Mouse (Mus musculus) MEL (cell line): ENCODE measurements around the gene Heatr5a. TPM values are rescaled to one million over a fixed set of nuclear protein-coding genes. Genes with fewer than 3 reads are reported as not detected.

Source experiments
- DNase-seq: peaks from one replicate; pipeline ENCODE4 v3.0.0; 2011; ENCODE audit warnings: low read depth, low spot score
- H3K27ac ChIP-seq: 2 replicates; pipeline ENCODE4 v1.5.1; 2012; ENCODE audit warnings: low read depth, mild to moderate bottlenecking, control low read depth, low read length, moderate library complexity; ENCODE audit not compliant: control insufficient read depth
- H3K27me3 ChIP-seq, 2 experiments: fragments of 150-350 bp in 1 of 2; sonication (generic) in 1 of 2; 2 replicates each; pipeline ENCODE4 v1.6.1; 2012; ENCODE audit warnings: low read length in 2 of 2, mild to moderate bottlenecking in 2 of 2, improper control_type of control experiment in 1 of 2, moderate library complexity in 1 of 2; ENCODE audit not compliant: insufficient read depth in 2 of 2, control insufficient read depth in 1 of 2
- H3K36me3 ChIP-seq, 2 experiments: 2 replicates each; pipeline ENCODE4 v1.6.1; 2012 to 2014; ENCODE audit warnings: low read length in 2 of 2, improper control_type of control experiment in 1 of 2, inconsistent platforms in 1 of 2, mild to moderate bottlenecking in 1 of 2; ENCODE audit not compliant: insufficient read depth in 2 of 2, control insufficient read depth in 1 of 2
- H3K4me1 ChIP-seq, 2 experiments: fragments of 150-350 bp in 1 of 2; sonication (generic) in 1 of 2; 2 replicates each; pipeline ENCODE4 v1.6.1; 2012; ENCODE audit warnings: low read length in 2 of 2, improper control_type of control experiment in 1 of 2, mild to moderate bottlenecking in 1 of 2; ENCODE audit not compliant: insufficient read depth in 2 of 2, control insufficient read depth in 1 of 2
- H3K4me3 ChIP-seq, 2 experiments: fragments of 150-350 bp in 1 of 2; sonication (generic) in 1 of 2; 2 replicates each; pipeline ENCODE4 v1.5.1; 2012; ENCODE audit warnings: low read depth in 2 of 2, low read length in 2 of 2, mild to moderate bottlenecking in 2 of 2, moderate library complexity in 2 of 2, control low read depth in 1 of 2, improper control_type of control experiment in 1 of 2; ENCODE audit not compliant: control insufficient read depth in 1 of 2, insufficient read depth in 1 of 2
- H3K79me2 ChIP-seq: 2 replicates; pipeline ENCODE4 v1.6.1; 2012; ENCODE audit warnings: mild to moderate bottlenecking, low read length, moderate library complexity; ENCODE audit not compliant: control insufficient read depth, poor library complexity, insufficient read depth
- H3K9ac ChIP-seq: 2 replicates; pipeline ENCODE4 v1.6.1; 2012; ENCODE audit warnings: low read depth, mild to moderate bottlenecking, control low read depth, low read length, moderate library complexity; ENCODE audit not compliant: control insufficient read depth, poor library complexity, severe bottlenecking
- H3K9me3 ChIP-seq: fragments of 150-350 bp; sonication (generic); replicated peaks from 2 replicates; pipeline ENCODE4 v1.6.1; 2012; ENCODE audit warnings: mild to moderate bottlenecking, low read length, improper control_type of control experiment, moderate library complexity; ENCODE audit not compliant: insufficient read depth
- BHLHE40 ChIP-seq: IDR thresholded peaks from 2 replicates; pipeline ENCODE4 v1.6.1; 2012; ENCODE audit warnings: low read depth, mild to moderate bottlenecking, inconsistent platforms, low read length, improper control_type of control experiment, borderline replicate concordance
- CHD2 ChIP-seq: IDR thresholded peaks from 2 replicates; pipeline ENCODE4 v1.6.1; 2011; ENCODE audit warnings: low read length, improper control_type of control experiment
- CTCF ChIP-seq, 3 experiments: IDR thresholded peaks in 2 of 3; conservative IDR thresholded peaks in 1 of 3; 2 replicates each; pipeline ENCODE4 v1.5.1; 2011 to 2012; ENCODE audit warnings: low read length in 3 of 3, low read depth in 2 of 3, mild to moderate bottlenecking in 2 of 3, improper control_type of control experiment in 1 of 3, inconsistent platforms in 1 of 3, mixed read lengths in 1 of 3, moderate library complexity in 1 of 3; ENCODE audit not compliant: control insufficient read depth in 1 of 3, insufficient read depth in 1 of 3, poor library complexity in 1 of 3, severe bottlenecking in 1 of 3
- ELF1 ChIP-seq: IDR thresholded peaks from 2 replicates; pipeline ENCODE4 v1.6.1; 2014; ENCODE audit warnings: low read depth, mild to moderate bottlenecking, inconsistent platforms, low read length, improper control_type of control experiment, moderate library complexity
- EP300 ChIP-seq, 2 experiments: IDR thresholded peaks; 2 replicates each; pipeline ENCODE4 v1.6.1; 2011; ENCODE audit warnings: improper control_type of control experiment in 2 of 2, low read length in 2 of 2, low read depth in 1 of 2, mild to moderate bottlenecking in 1 of 2
- ETS1 ChIP-seq: IDR thresholded peaks from 2 replicates; pipeline ENCODE4 v1.6.1; 2012; ENCODE audit warnings: low read depth, mild to moderate bottlenecking, inconsistent platforms, low read length, improper control_type of control experiment, moderate library complexity
- GABPA ChIP-seq: IDR thresholded peaks from 2 replicates; pipeline ENCODE4 v1.6.1; 2012; ENCODE audit warnings: low read depth, mild to moderate bottlenecking, inconsistent platforms, low read length, improper control_type of control experiment, moderate library complexity
- GATA1 ChIP-seq: IDR thresholded peaks from 2 replicates; pipeline ENCODE4 v1.6.1; 2011; ENCODE audit warnings: low read depth, low read length, improper control_type of control experiment
- KAT2A ChIP-seq: conservative IDR thresholded peaks from 2 replicates; pipeline ENCODE4 v1.6.1; 2012; ENCODE audit warnings: low read depth, low read length, improper control_type of control experiment, inconsistent platforms
- MAFK ChIP-seq: IDR thresholded peaks from 2 replicates; pipeline ENCODE4 v1.6.1; 2011; ENCODE audit warnings: low read depth, mild to moderate bottlenecking, low read length, improper control_type of control experiment, borderline replicate concordance
- MAX ChIP-seq: IDR thresholded peaks from 2 replicates; pipeline ENCODE4 v1.6.1; 2011; ENCODE audit warnings: low read length, improper control_type of control experiment
- MAZ ChIP-seq: IDR thresholded peaks from 2 replicates; pipeline ENCODE4 v1.6.1; 2012; ENCODE audit warnings: low read depth, mild to moderate bottlenecking, inconsistent platforms, low read length, improper control_type of control experiment
- MEF2A ChIP-seq: IDR thresholded peaks from 2 replicates; pipeline ENCODE4 v1.6.1; 2014; ENCODE audit warnings: low read depth, mild to moderate bottlenecking, inconsistent platforms, low read length, improper control_type of control experiment; ENCODE audit not compliant: poor library complexity, insufficient replicate concordance, severe bottlenecking; ENCODE audit errors: extremely low read depth
- MXI1 ChIP-seq: IDR thresholded peaks from 2 replicates; pipeline ENCODE4 v1.6.1; 2011; ENCODE audit warnings: mild to moderate bottlenecking, low read depth, low read length, improper control_type of control experiment
- MYB ChIP-seq: IDR thresholded peaks from 2 replicates; pipeline ENCODE4 v1.6.1; 2011; ENCODE audit warnings: mild to moderate bottlenecking, low read depth, low read length, improper control_type of control experiment
- MYC ChIP-seq: IDR thresholded peaks from 2 replicates; pipeline ENCODE4 v1.6.1; 2011; ENCODE audit warnings: low read depth, mild to moderate bottlenecking, low read length, improper control_type of control experiment, moderate library complexity
- NELFE ChIP-seq: IDR thresholded peaks from 2 replicates; pipeline ENCODE4 v1.6.1; 2011; ENCODE audit warnings: low read depth, low read length, improper control_type of control experiment
- POLR2AphosphoS2 ChIP-seq: IDR thresholded peaks from 2 replicates; pipeline ENCODE4 v1.6.1; 2011; ENCODE audit warnings: low read length, improper control_type of control experiment
- POLR2AphosphoS5 ChIP-seq: IDR thresholded peaks from 2 replicates; pipeline ENCODE4 v1.6.1; 2012; ENCODE audit warnings: low read depth, borderline replicate concordance, mild to moderate bottlenecking, inconsistent platforms, low read length, moderate library complexity, mixed read lengths
- RAD21 ChIP-seq: IDR thresholded peaks from 2 replicates; pipeline ENCODE4 v1.6.1; 2011; ENCODE audit warnings: mild to moderate bottlenecking, low read depth, low read length, improper control_type of control experiment
- RCOR1 ChIP-seq: IDR thresholded peaks from 2 replicates; pipeline ENCODE4 v1.6.1; 2012; ENCODE audit warnings: low read depth, mild to moderate bottlenecking, inconsistent platforms, low read length, improper control_type of control experiment
- SIN3A ChIP-seq: IDR thresholded peaks from 2 replicates; pipeline ENCODE4 v1.6.1; 2012; ENCODE audit warnings: low read length, improper control_type of control experiment, inconsistent platforms
- SMC3 ChIP-seq: IDR thresholded peaks from 2 replicates; pipeline ENCODE4 v1.6.1; 2011; ENCODE audit warnings: low read depth, low read length, improper control_type of control experiment
- TBP ChIP-seq: IDR thresholded peaks from 2 replicates; pipeline ENCODE4 v1.8.0; 2011; ENCODE audit warnings: low read depth, low read length, improper control_type of control experiment
- TCF12 ChIP-seq: IDR thresholded peaks from 2 replicates; pipeline ENCODE4 v1.6.1; 2014; ENCODE audit warnings: low read depth, mild to moderate bottlenecking, inconsistent platforms, low read length, improper control_type of control experiment, moderate library complexity
- USF1 ChIP-seq: IDR thresholded peaks from 2 replicates; pipeline ENCODE4 v1.6.1; 2014; ENCODE audit warnings: low read depth, mild to moderate bottlenecking, inconsistent platforms, low read length, improper control_type of control experiment, moderate library complexity
- USF2 ChIP-seq, 2 experiments: IDR thresholded peaks; 2 replicates each; pipeline ENCODE4 v1.6.1; 2011 to 2012; ENCODE audit warnings: improper control_type of control experiment in 2 of 2, low read length in 2 of 2, borderline replicate concordance in 1 of 2, inconsistent platforms in 1 of 2, low read depth in 1 of 2, mild to moderate bottlenecking in 1 of 2; ENCODE audit not compliant: insufficient read depth in 1 of 2
- ZC3H11A ChIP-seq: IDR thresholded peaks from 2 replicates; pipeline ENCODE4 v1.6.1; 2012; ENCODE audit warnings: low read depth, mild to moderate bottlenecking, inconsistent platforms, low read length, improper control_type of control experiment
- ZKSCAN1 ChIP-seq: IDR thresholded peaks from 2 replicates; pipeline ENCODE4 v1.6.1; 2012; ENCODE audit warnings: low read depth, mild to moderate bottlenecking, inconsistent platforms, low read length, improper control_type of control experiment, moderate library complexity
- ZMIZ1 ChIP-seq: IDR thresholded peaks from 2 replicates; pipeline ENCODE4 v1.6.1; 2012; ENCODE audit warnings: low read depth, mild to moderate bottlenecking, inconsistent platforms, low read length, improper control_type of control experiment, moderate library complexity
- ZNF384 ChIP-seq: IDR thresholded peaks from 2 replicates; pipeline ENCODE4 v1.6.1; 2012; ENCODE audit warnings: low read depth, mild to moderate bottlenecking, inconsistent platforms, low read length, improper control_type of control experiment
- polyA plus RNA-seq, 2 experiments: library from polyadenylated mRNA; stranded (reverse) in 1 of 2; unstranded in 1 of 2; fragments of >175 nt in 1 of 2; fragments of >200 nt in 1 of 2; gene quantifications; 2 replicates each; pipeline versions ENCODE4 v1.2.1 to v1.2.4; 2012; ENCODE audit warnings: low replicate concordance in 2 of 2, low read depth in 1 of 2; ENCODE audit not compliant: insufficient read length in 2 of 2, insufficient read depth in 1 of 2, missing spikeins in 1 of 2
- total RNA-seq: library from RNA; depleted of rRNA; stranded (reverse); fragments of 300-350 nt; gene quantifications from 2 replicates; pipeline ENCODE4 v1.2.3, GENCODE M21; 2012

Gene Heatr5a
- total and polyA plus RNA-seq, 3 experiments = 41.2 to 70.5 (median 70.4) TPM

DNA sequence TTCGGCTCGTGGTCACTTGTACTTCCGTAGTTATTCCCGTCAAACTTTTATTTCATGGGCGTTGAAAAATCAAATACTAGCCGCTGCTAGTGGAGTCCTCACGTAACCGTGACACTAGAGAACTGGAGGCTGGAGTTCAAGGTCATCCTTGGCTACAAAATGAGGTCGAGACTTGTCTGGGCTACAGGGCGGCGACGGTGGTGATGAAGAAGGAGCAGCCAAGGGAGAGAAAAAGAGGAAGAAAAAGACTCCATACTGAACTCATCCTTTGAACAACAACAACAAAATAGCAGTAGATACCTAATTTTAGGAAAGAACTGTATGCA lies 141.1 kb downstream of the Heatr5a start (continued):
- TF ChIP-seq SMC3 (no peak), CTCF (IDR thresholded peaks at IDR 0.05 in 2 of 3, conservative IDR thresholded peaks at IDR 0.05 in 1 of 3; ENCODE audit: control insufficient read depth in 1 of 3, insufficient read depth in 1 of 3, low read depth in 2 of 3, low read length in 3 of 3, poor library complexity in 1 of 3, severe bottlenecking in 1 of 3) (no peak), ZC3H11A (no peak), NELFE (no peak), CHD2 (no peak), MYB (no peak), MAX (peak; percentile 9), ELF1 (no peak)
- TF ChIP-seq, all 39 proteins: peak for 7

DNA sequence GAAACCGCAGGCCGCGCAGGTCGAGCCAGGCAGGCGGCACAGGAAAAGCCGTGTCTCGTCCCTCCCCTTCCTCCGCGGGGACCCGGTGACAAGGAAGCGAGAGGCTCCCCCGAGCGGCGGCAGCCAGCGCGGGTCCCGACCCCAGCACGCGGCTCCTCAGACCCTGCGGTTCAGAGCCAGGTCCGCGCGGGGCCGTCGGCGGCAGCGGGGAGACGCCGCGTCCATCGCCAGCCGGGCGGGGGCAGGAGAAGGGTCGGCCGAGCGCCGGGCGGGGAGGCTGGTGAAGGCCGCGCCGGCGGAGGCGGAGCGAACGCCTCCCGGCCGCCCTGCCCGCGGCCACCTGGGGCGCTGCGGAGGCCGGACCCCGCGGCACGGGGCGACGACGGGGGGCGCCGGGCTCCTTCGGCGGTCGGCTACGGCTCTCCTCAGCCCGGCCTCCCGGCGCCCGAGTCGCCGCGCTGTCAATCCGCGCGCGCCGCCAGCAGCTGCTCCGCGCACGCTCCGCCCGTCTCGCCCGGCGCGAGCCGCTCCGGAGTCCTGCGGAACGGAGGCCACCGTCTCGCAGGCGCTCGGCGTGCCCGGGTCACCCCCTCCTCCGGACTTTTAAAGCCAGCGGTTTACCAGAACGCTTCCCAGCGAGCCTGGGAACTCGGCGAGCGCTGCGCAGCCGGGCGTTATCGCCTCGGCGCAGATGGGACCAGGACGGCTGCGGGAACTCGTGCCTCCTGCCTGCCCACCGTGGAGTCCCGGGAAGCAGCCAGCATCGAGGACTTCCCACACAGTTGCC lies 141.6 kb downstream of the Heatr5a start, which contains the start of gene Hectd1:
TSS of gene Hectd1 (minus strand) at position 247 of the 787 bp plus-strand sequence.
- Histone ChIP-seq H3K4me1 (peaks cover 10 to 14% of the 10 kb centered on the region in 2 experiments; a peak in 3 of 4 replicates), H3K9me3 (no peaks in the 10 kb centered on the region), H3K27ac (peak within 1 kb of the TSS; percentile 89), H3K9ac (peak within 1 kb of the TSS; percentile 99), H3K36me3 (peaks cover 19 to 29% of the 10 kb centered on the region in 2 experiments), H3K4me3 (peak within 1 kb of the TSS; percentile 86 to 97), H3K27me3 (no peaks in the 10 kb centered on the region), H3K79me2 (peaks cover 56% of the 10 kb centered on the region)
- peak; percentile 80 for DNase-seq
- TF ChIP-seq TCF12 (peak; percentile 73), MXI1 (peak; percentile 76), NELFE (peak; percentile 57), GATA1 (peak; percentile 36; the same call in 1 of the 2 replicates), ZC3H11A (no peak), EP300 (IDR thresholded peaks at IDR 0.05; ENCODE audit: low read depth in 1 of 2, low read length in 2 of 2) (peak; percentile 52 to 53), SIN3A (no peak; the same call in none of the 2 replicates), MYB (no peak), CHD2 (no peak), MAX (peak; percentile 78), GABPA (0 out of 2 replicates have a peak, but pooled peaks have one; percentile 11), SMC3 (no peak; the same call in 1 of the 2 replicates), MYC (no peak; the same call in 1 of the 2 replicates), TBP (no peak), BHLHE40 (peak; percentile 67; the same call in 1 of the 2 replicates), USF1 (no peak), ZKSCAN1 (peak; percentile 56; the same call in 1 of the 2 replicates), KAT2A (peak; percentile 20; the same call in 1 of the 2 replicates), MEF2A (no peak), POLR2AphosphoS5 (no peak), ZNF384 (no peak), CTCF (IDR thresholded peaks at IDR 0.05 in 2 of 3, conservative IDR thresholded peaks at IDR 0.05 in 1 of 3; ENCODE audit: control insufficient read depth in 1 of 3, insufficient read depth in 1 of 3, low read depth in 2 of 3, low read length in 3 of 3, poor library complexity in 1 of 3, severe bottlenecking in 1 of 3) (peak in 2 of 3 experiments; percentile 28 to 58; a peak in 4 of 6 replicates), MAZ (peak; percentile 17; the same call in 1 of the 2 replicates), POLR2AphosphoS2 (peak; percentile 14; the same call in 1 of the 2 replicates), RCOR1 (0 out of 2 replicates have a peak, but pooled peaks have one; percentile 23), RAD21 (no peak), ETS1 (peak; percentile 31; the same call in 1 of the 2 replicates), USF2 (IDR thresholded peaks at IDR 0.05; ENCODE audit: borderline replicate concordance in 1 of 2, insufficient read depth in 1 of 2, low read depth in 1 of 2, low read length in 2 of 2) (no peak), MAFK (no peak), ZMIZ1 (peak; percentile 55), ELF1 (peak; percentile 21; the same call in 1 of the 2 replicates)
